Mouse (Mus musculus) neural tube, embryonic 12.5 days (tissue): ENCODE measurements around the gene Sept10. TPM values are rescaled to one million over a fixed set of nuclear protein-coding genes. Genes with fewer than 3 reads are reported as not detected.
A peak's percentile ranks its signal among the peaks of the same experiment; 100 is the strongest.

ENCODE experiments used
- ATAC-seq: fragments of 200-750 bp; cut with Nextera tagmentation; 2 replicates; pipeline ENCODE4 v1.8.0; 2017; ENCODE audit warnings: low read depth, mild to moderate bottlenecking, moderate TSS enrichment, moderate library complexity; ENCODE audit not compliant: low FRiP score
- H3K27ac ChIP-seq: fragments of 300-500 bp; sonication (generic); 2 replicates; pipeline ENCODE4 v1.5.1; 2016
- H3K27me3 ChIP-seq: fragments of 300-500 bp; sonication (generic); replicated peaks from 2 replicates; pipeline ENCODE4 v1.6.1; 2016; ENCODE audit warnings: mild to moderate bottlenecking
- H3K36me3 ChIP-seq: fragments of 300-500 bp; sonication (generic); 2 replicates; pipeline ENCODE4 v1.6.1; 2016; ENCODE audit warnings: mild to moderate bottlenecking
- H3K4me1 ChIP-seq: fragments of 300-500 bp; sonication (generic); 2 replicates; pipeline ENCODE4 v1.6.1; 2016
- H3K4me2 ChIP-seq: fragments of 300-500 bp; sonication (generic); replicated peaks from 2 replicates; pipeline ENCODE4 v1.6.1; 2016; ENCODE audit warnings: mild to moderate bottlenecking
- H3K4me3 ChIP-seq: fragments of 300-500 bp; sonication (generic); 2 replicates; pipeline ENCODE4 v1.5.1; 2016
- H3K9ac ChIP-seq: fragments of 300-500 bp; sonication (generic); 2 replicates; pipeline ENCODE4 v1.6.1; 2016; ENCODE audit warnings: mild to moderate bottlenecking
- H3K9me3 ChIP-seq: fragments of 300-500 bp; sonication (generic); 2 replicates; pipeline ENCODE4 v1.6.1; 2016; ENCODE audit warnings: mild to moderate bottlenecking
- WGBS: fragments of 180-500 bp; shearing (Covaris S2); methylation state at CpG from one replicate; pipeline ENCODE4 v1.1.7; 2016; 5-methylcytosine and 5-hydroxymethylcytosine counted together
- polyA plus RNA-seq: library from polyadenylated mRNA; unstranded; fragments of >200 nt; fragmentation: Nextera tagmentation; extraction: Ambion mirVana; gene quantifications from 2 replicates; pipeline ENCODE4 v1.2.1, GENCODE M21; 2016

Sept10 gene
- polyA plus RNA-seq, 1 experiment from 2014 or later, result 26.3 TPM

- H3K27me3 ChIP-seq, result no peaks in the 10 kb centered on the region
- H3K9me3 ChIP-seq, result peaks cover 2% of the 10 kb centered on the region
- no peak overlapping the region for H3K9ac ChIP-seq
- H3K4me2 ChIP-seq, result no peak overlapping the region
- no peak for ATAC-seq
- no peak overlapping the region for H3K4me3 ChIP-seq
- no peak overlapping the region for H3K27ac ChIP-seq
- no peaks in the 10 kb centered on the region; the same call in 1 of the 2 replicates for H3K36me3 ChIP-seq
- WGBS, result 79% methylated on average over 3 of the region's 3 CpGs
- no peaks in the 10 kb centered on the region for H3K4me1 ChIP-seq
These were observed 63.0 kb downstream of the Sept10 start for GRCm38 (mm10) chr10:59158627-59159026.

GRCm38 (mm10) chr10:59152544-59153081 lies 69.0 kb downstream of the Sept10 start:
- H3K9me3 ChIP-seq, result peaks cover 8% of the 10 kb centered on the region
- 85% methylated on average over 5 of the region's 5 CpGs for WGBS
- no peak overlapping the region for H3K9ac ChIP-seq
- no peaks in the 10 kb centered on the region for H3K4me1 ChIP-seq
- H3K4me3 ChIP-seq, result no peak overlapping the region
- no peak overlapping the region for H3K4me2 ChIP-seq
- H3K27me3 ChIP-seq, result no peaks in the 10 kb centered on the region
- no peak for ATAC-seq
- no peak overlapping the region for H3K27ac ChIP-seq
- no peaks in the 10 kb centered on the region for H3K36me3 ChIP-seq

GRCm38 (mm10) chr10:59150938-59151657 lies 70.5 kb downstream of the Sept10 start:
- Histone ChIP-seq H3K4me1 (no peaks in the 10 kb centered on the region), H3K9me3 (peaks cover 8% of the 10 kb centered on the region), H3K36me3 (no peaks in the 10 kb centered on the region), H3K27ac (no peak overlapping the region), H3K27me3 (no peaks in the 10 kb centered on the region), H3K4me3 (no peak overlapping the region), H3K9ac (no peak overlapping the region), H3K4me2 (no peak overlapping the region)
- ATAC-seq, result no peak
- whole genome bisulfite sequencing, result 89% methylated on average over 10 of the region's 10 CpGs

- H3K36me3 ChIP-seq, result no peaks in the 10 kb centered on the region
These were observed 71.7 kb downstream of the Sept10 start for GRCm38 (mm10) chr10:59149956-59150383.

GRCm38 (mm10) chr10:59133478-59134009 lies 88.1 kb downstream of the Sept10 start:
- no peak overlapping the region for H3K9ac ChIP-seq
- no peaks in the 10 kb centered on the region for H3K4me1 ChIP-seq
- no peak overlapping the region for H3K4me3 ChIP-seq
- H3K27ac ChIP-seq, result no peak overlapping the region
- WGBS, result 76% methylated on average over 8 of the region's 8 CpGs
- H3K4me2 ChIP-seq, result no peak overlapping the region
- H3K27me3 ChIP-seq, result no peaks in the 10 kb centered on the region
- ATAC-seq, result no peak
- H3K9me3 ChIP-seq, result no peaks in the 10 kb centered on the region
- no peaks in the 10 kb centered on the region for H3K36me3 ChIP-seq

More at GRCm38 (mm10) chr10:59149956-59150383, 71.7 kb downstream of the Sept10 start:
- WGBS, result 25% methylated on average over 8 of the region's 8 CpGs
- Histone ChIP-seq H3K27ac (no peak overlapping the region), H3K9ac (no peak overlapping the region), H3K4me3 (no peak overlapping the region), H3K4me2 (0 out of 2 replicates have a peak overlapping the region, but pooled peaks have one; percentile 16), H3K9me3 (peaks cover 8% of the 10 kb centered on the region), H3K27me3 (no peaks in the 10 kb centered on the region), H3K4me1 (no peaks in the 10 kb centered on the region)
- peak; percentile 75 for ATAC-seq

- Histone ChIP-seq H3K4me3 (no peak overlapping the region), H3K27ac (no peak overlapping the region), H3K4me1 (no peaks in the 10 kb centered on the region), H3K27me3 (no peaks in the 10 kb centered on the region), H3K9ac (no peak overlapping the region), H3K4me2 (no peak overlapping the region), H3K36me3 (no peaks in the 10 kb centered on the region), H3K9me3 (no peaks in the 10 kb centered on the region)
- ATAC-seq, result no peak
- 82% methylated on average over 20 of the region's 20 CpGs for WGBS
These were observed 89.6 kb downstream of the Sept10 start for GRCm38 (mm10) chr10:59131926-59132628.

GRCm38 (mm10) chr10:59127637-59128036 lies 94.0 kb downstream of the Sept10 start:
- H3K9me3 ChIP-seq, result no peaks in the 10 kb centered on the region
- H3K4me2 ChIP-seq, result no peak overlapping the region
- no peak overlapping the region for H3K27ac ChIP-seq
- H3K36me3 ChIP-seq, result no peaks in the 10 kb centered on the region
- 82% methylated on average over 6 of the region's 6 CpGs for WGBS
- ATAC-seq, result no peak
- H3K4me1 ChIP-seq, result no peaks in the 10 kb centered on the region
- H3K27me3 ChIP-seq, result no peaks in the 10 kb centered on the region
- H3K4me3 ChIP-seq, result no peak overlapping the region
- no peak overlapping the region for H3K9ac ChIP-seq

GRCm38 (mm10) chr10:59125497-59125896 lies 96.2 kb downstream of the Sept10 start:
- Histone ChIP-seq H3K4me2 (no peak overlapping the region), H3K36me3 (no peaks in the 10 kb centered on the region), H3K27ac (no peak overlapping the region), H3K4me1 (no peaks in the 10 kb centered on the region), H3K4me3 (no peak overlapping the region), H3K27me3 (no peaks in the 10 kb centered on the region), H3K9ac (no peak overlapping the region), H3K9me3 (no peaks in the 10 kb centered on the region)
- ATAC-seq, result no peak
- WGBS, result 84% methylated on average over 2 of the region's 2 CpGs

- Histone ChIP-seq H3K4me2 (no peak overlapping the region), H3K4me1 (no peaks in the 10 kb centered on the region), H3K4me3 (no peak overlapping the region), H3K36me3 (no peaks in the 10 kb centered on the region), H3K27ac (no peak overlapping the region), H3K27me3 (no peaks in the 10 kb centered on the region), H3K9me3 (no peaks in the 10 kb centered on the region), H3K9ac (no peak overlapping the region)
- no peak for ATAC-seq
- WGBS, result 92% methylated on average over 2 of the region's 2 CpGs
These were observed 101.8 kb downstream of the Sept10 start for GRCm38 (mm10) chr10:59119811-59120210.

GRCm38 (mm10) chr10:59119001-59119400 lies 102.6 kb downstream of the Sept10 start:
- no peaks in the 10 kb centered on the region for H3K9me3 ChIP-seq
- WGBS, result 100% methylated on average over 1 of the region's 1 CpGs
- H3K4me2 ChIP-seq, result no peak overlapping the region
- no peaks in the 10 kb centered on the region for H3K36me3 ChIP-seq
- H3K4me1 ChIP-seq, result no peaks in the 10 kb centered on the region
- H3K27ac ChIP-seq, result no peak overlapping the region
- no peak for ATAC-seq
- H3K4me3 ChIP-seq, result no peak overlapping the region
- H3K27me3 ChIP-seq, result no peaks in the 10 kb centered on the region
- H3K9ac ChIP-seq, result no peak overlapping the region

GRCm38 (mm10) chr10:59117555-59117954 lies 104.1 kb downstream of the Sept10 start:
- no peaks in the 10 kb centered on the region for H3K36me3 ChIP-seq
- no peak overlapping the region for H3K4me3 ChIP-seq
- H3K9me3 ChIP-seq, result no peaks in the 10 kb centered on the region
- no peaks in the 10 kb centered on the region for H3K27me3 ChIP-seq
- H3K4me1 ChIP-seq, result no peaks in the 10 kb centered on the region
- H3K4me2 ChIP-seq, result no peak overlapping the region
- no peak overlapping the region for H3K9ac ChIP-seq
- H3K27ac ChIP-seq, result no peak overlapping the region
- ATAC-seq, result no peak
- WGBS, result 83% methylated on average over 5 of the region's 5 CpGs

- no peaks in the 10 kb centered on the region for H3K36me3 ChIP-seq
- no peak overlapping the region for H3K4me2 ChIP-seq
- ATAC-seq, result no peak
- WGBS, result 76% methylated on average over 9 of the region's 9 CpGs
- no peak overlapping the region for H3K4me3 ChIP-seq
- H3K27me3 ChIP-seq, result no peaks in the 10 kb centered on the region
- no peak overlapping the region for H3K9ac ChIP-seq
- no peak overlapping the region for H3K27ac ChIP-seq
- no peaks in the 10 kb centered on the region for H3K4me1 ChIP-seq
- H3K9me3 ChIP-seq, result no peaks in the 10 kb centered on the region
These were observed 105.3 kb downstream of the Sept10 start for GRCm38 (mm10) chr10:59116331-59116730.
